ENCODE assay signal across 24 mouse cellular contexts in genomic region chr10:109667453-109667852, GRCm38 (mm10).
A peak's percentile ranks its signal among the peaks of the same experiment; 100 is the strongest.
DNase-seq lines count a peak whose midpoint lies in the region; ATAC-seq lines count a peak whose summit lies in the region.
"Had no signal": no experiment of that assay in that cellular context is flagged by ENCODE, and none has a peak within 500 bp of the region (broad histone marks: within the 10 kb centered on the region; RNA-seq: fewer than 3 reads in every experiment).

No protein-coding gene starts in this region.

- peak overlapping the region; percentile 49 for H3K27ac ChIP-seq in hindbrain, embryonic 14.5 days
- H3K27ac ChIP-seq in hindbrain, embryonic 16.5 days (ENCODE audit: low read depth, low read length): no peak overlapping the region
- peak overlapping the region; percentile 1; the same call in 1 of the 2 replicates for H3K27ac ChIP-seq in midbrain, embryonic 13.5 days
- no peak overlapping the region for H3K27ac ChIP-seq in midbrain, embryonic 11.5 days (ENCODE audit: low read depth, low read length)
- no peak overlapping the region for H3K27ac ChIP-seq in heart, embryonic 11.5 days (ENCODE audit: low read depth, low read length)
- H3K27ac ChIP-seq: embryonic facial prominence, embryonic 15.5 days; forebrain, embryonic 10.5 days; gastrocnemius, adult 2 months; heart, embryonic 13.5 days; hindbrain, embryonic 15.5 days had no signal

- H3K4me2 ChIP-seq in hindbrain, embryonic 14.5 days (replicated peaks): no peak overlapping the region
- H3K4me2 ChIP-seq in hindbrain, embryonic 16.5 days (ENCODE audit: low read length): no peak overlapping the region
- H3K4me2 ChIP-seq in midbrain, embryonic 13.5 days (replicated peaks): no peak overlapping the region
- H3K4me2 ChIP-seq in midbrain, embryonic 11.5 days: no peak overlapping the region
- H3K4me2 ChIP-seq in heart, embryonic 11.5 days: no peak overlapping the region
- H3K4me2 ChIP-seq: embryonic facial prominence, embryonic 15.5 days; heart, embryonic 13.5 days; hindbrain, embryonic 15.5 days had no signal

- H3K4me3 ChIP-seq in hindbrain, embryonic 14.5 days (replicated peaks; ENCODE audit: low read length): no peak overlapping the region
- H3K4me3 ChIP-seq in hindbrain, embryonic 16.5 days (ENCODE audit: low read length): no peak overlapping the region
- no peak overlapping the region for H3K4me3 ChIP-seq in midbrain, embryonic 13.5 days (replicated peaks)
- H3K4me3 ChIP-seq in midbrain, embryonic 11.5 days (ENCODE audit: low read depth, low read length): no peak overlapping the region
- no peak overlapping the region for H3K4me3 ChIP-seq in heart, embryonic 11.5 days (ENCODE audit: low read depth, low read length)
- H3K4me3 ChIP-seq: embryonic facial prominence, embryonic 15.5 days; erythroblast, embryonic 14.5 days; forebrain, embryonic 10.5 days; gastrocnemius, adult 2 months; heart, embryonic 13.5 days; hindbrain, embryonic 15.5 days had no signal

- WGBS in hindbrain, embryonic 14.5 days: 63% methylated on average over 4 of the region's 4 CpGs
- 66% methylated on average over 4 of the region's 4 CpGs for WGBS in hindbrain, embryonic 16.5 days
- WGBS in midbrain, embryonic 13.5 days: 80% methylated on average over 4 of the region's 4 CpGs
- 88% methylated on average over 4 of the region's 4 CpGs for WGBS in midbrain, embryonic 11.5 days
- WGBS in heart, embryonic 11.5 days (ENCODE audit: insufficient replicate concordance): 73% methylated on average over 4 of the region's 4 CpGs

- no peak for DNase-seq in hindbrain, embryonic 14.5 days (ENCODE audit: low spot score)
- DNase-seq in midbrain, embryonic 11.5 days (ENCODE audit: low spot score, missing footprints): no peak
- peak; percentile 72 for DNase-seq in 3T3-L1 (ENCODE audit: low read depth, low spot score)
- peak; percentile 65 for DNase-seq in NIH3T3 (ENCODE audit: low read depth)
- DNase-seq in adrenal gland, postnatal 4 days (ENCODE audit: low spot score in 2 of 2): no peak
- DNase-seq: adrenal gland, adult 8-10 months; adrenal gland, postnatal 36 days; cerebellum, adult 11 months; cerebellum, adult 8-10 months; cerebellum, postnatal 14 days; embryo, embryonic 11 days; gastrocnemius, adult 2 months; gastrocnemius, postnatal 25 days; heart, postnatal 36 days had no signal

- H3K27me3 ChIP-seq in hindbrain, embryonic 14.5 days (ENCODE audit: control insufficient read depth, insufficient read depth, low read length): no peaks in the 10 kb centered on the region
- H3K27me3 ChIP-seq in hindbrain, embryonic 16.5 days (replicated peaks; ENCODE audit: control insufficient read depth, insufficient read depth, low read length): no peaks in the 10 kb centered on the region
- no peaks in the 10 kb centered on the region for H3K27me3 ChIP-seq in midbrain, embryonic 13.5 days
- H3K27me3 ChIP-seq in midbrain, embryonic 11.5 days (ENCODE audit: control insufficient read depth, insufficient read depth, low read length): no peaks in the 10 kb centered on the region
- no peaks in the 10 kb centered on the region for H3K27me3 ChIP-seq in heart, embryonic 11.5 days (ENCODE audit: control insufficient read depth, insufficient read depth, low read length)
- H3K27me3 ChIP-seq: embryonic facial prominence, embryonic 15.5 days; heart, embryonic 13.5 days; hindbrain, embryonic 15.5 days had no signal

- ATAC-seq in hindbrain, embryonic 14.5 days (ENCODE audit: low FRiP score): no peak
- ATAC-seq in hindbrain, embryonic 16.5 days: no peak
- ATAC-seq in midbrain, embryonic 13.5 days: no peak
- ATAC-seq in midbrain, embryonic 11.5 days (ENCODE audit: low FRiP score): no peak
- no peak for ATAC-seq in heart, embryonic 11.5 days (replicated peaks; ENCODE audit: insufficient number of reproducible peaks, low FRiP score, low TSS enrichment)
- ATAC-seq: forebrain, embryonic 14.5 days had no signal

- no peaks in the 10 kb centered on the region for H3K36me3 ChIP-seq in hindbrain, embryonic 14.5 days (replicated peaks; ENCODE audit: control insufficient read depth, insufficient read depth)
- H3K36me3 ChIP-seq in hindbrain, embryonic 16.5 days (ENCODE audit: control insufficient read depth, insufficient read depth, low read length): no peaks in the 10 kb centered on the region
- no peaks in the 10 kb centered on the region for H3K36me3 ChIP-seq in midbrain, embryonic 13.5 days
- H3K36me3 ChIP-seq in midbrain, embryonic 11.5 days (ENCODE audit: control insufficient read depth, insufficient read depth, low read length): no peaks in the 10 kb centered on the region
- no peaks in the 10 kb centered on the region for H3K36me3 ChIP-seq in heart, embryonic 11.5 days (ENCODE audit: control insufficient read depth, insufficient read depth, low read length)
- H3K36me3 ChIP-seq: embryonic facial prominence, embryonic 15.5 days; forebrain, embryonic 10.5 days; G1E; heart, embryonic 13.5 days; hindbrain, embryonic 15.5 days had no signal

- H3K9me3 ChIP-seq in hindbrain, embryonic 14.5 days (ENCODE audit: control insufficient read depth, low read length): no peaks in the 10 kb centered on the region
- no peaks in the 10 kb centered on the region for H3K9me3 ChIP-seq in hindbrain, embryonic 16.5 days (ENCODE audit: control insufficient read depth, low read length)
- no peaks in the 10 kb centered on the region for H3K9me3 ChIP-seq in midbrain, embryonic 13.5 days
- no peaks in the 10 kb centered on the region for H3K9me3 ChIP-seq in midbrain, embryonic 11.5 days (ENCODE audit: control insufficient read depth, low read length)
- no peaks in the 10 kb centered on the region for H3K9me3 ChIP-seq in heart, embryonic 11.5 days (replicated peaks; ENCODE audit: control insufficient read depth, low read length)
- H3K9me3 ChIP-seq: embryonic facial prominence, embryonic 15.5 days; forebrain, embryonic 10.5 days; heart, embryonic 13.5 days; hindbrain, embryonic 15.5 days had no signal

- no peak overlapping the region for H3K9ac ChIP-seq in hindbrain, embryonic 14.5 days
- H3K9ac ChIP-seq in hindbrain, embryonic 16.5 days (ENCODE audit: low read depth, low read length): no peak overlapping the region
- no peak overlapping the region for H3K9ac ChIP-seq in midbrain, embryonic 13.5 days (replicated peaks)
- H3K9ac ChIP-seq in midbrain, embryonic 11.5 days (ENCODE audit: low read length): no peak overlapping the region
- H3K9ac ChIP-seq in heart, embryonic 11.5 days (ENCODE audit: low read depth, low read length): no peak overlapping the region
- H3K9ac ChIP-seq: embryonic facial prominence, embryonic 15.5 days; heart, embryonic 13.5 days; hindbrain, embryonic 15.5 days had no signal

- no peaks in the 10 kb centered on the region; the same call in 1 of the 2 replicates for H3K4me1 ChIP-seq in hindbrain, embryonic 14.5 days (replicated peaks; ENCODE audit: control insufficient read depth, insufficient read depth, low read length)
- no peaks in the 10 kb centered on the region for H3K4me1 ChIP-seq in hindbrain, embryonic 16.5 days (ENCODE audit: control insufficient read depth, insufficient read depth, low read depth, low read length)
- H3K4me1 ChIP-seq in midbrain, embryonic 13.5 days (replicated peaks): peaks cover 5% of the 10 kb centered on the region
- H3K4me1 ChIP-seq in midbrain, embryonic 11.5 days (ENCODE audit: control insufficient read depth, insufficient read depth, low read length): no peaks in the 10 kb centered on the region
- H3K4me1 ChIP-seq in heart, embryonic 11.5 days (ENCODE audit: control insufficient read depth, insufficient read depth, low read length): no peaks in the 10 kb centered on the region
- H3K4me1 ChIP-seq: embryonic facial prominence, embryonic 15.5 days; heart, embryonic 13.5 days had no signal

Comparison
In these comparisons a context has a peak if more than half of its experiments do, and no peak if none do; other contexts are left out.
1. H3K27ac ChIP-seq: peak in hindbrain, embryonic 14.5 days (single experiment) and midbrain, embryonic 13.5 days (single experiment); none in hindbrain, embryonic 16.5 days (single experiment), midbrain, embryonic 11.5 days (single experiment) and heart, embryonic 11.5 days (single experiment).
2. DNase-seq: peak in 3T3-L1 (single experiment) and NIH3T3 (single experiment); none in hindbrain, embryonic 14.5 days (single experiment), midbrain, embryonic 11.5 days (single experiment) and adrenal gland, postnatal 4 days (0 of 2).